Comparison of ENCODE assay signal across 30 mouse cellular contexts in genomic region chr10:111903956-111904355, GRCm38 (mm10).
A peak's percentile ranks its signal among the peaks of the same experiment; 100 is the strongest.
DNase-seq lines count a peak whose midpoint lies in the region; ATAC-seq and TF ChIP-seq lines count a peak whose summit lies in the region.
"Had no signal": no experiment of that assay in that cellular context is flagged by ENCODE, and none has a peak within 500 bp of the region (broad histone marks: within the 10 kb centered on the region; RNA-seq: fewer than 3 reads in every experiment).

No protein-coding gene starts in this region.

- no peak overlapping the region for H3K9ac ChIP-seq in forebrain, embryonic 13.5 days
- H3K9ac ChIP-seq in forebrain, embryonic 12.5 days: no peak overlapping the region
- H3K9ac ChIP-seq in hindbrain, embryonic 15.5 days: no peak overlapping the region
- no peak overlapping the region for H3K9ac ChIP-seq in hindbrain, embryonic 16.5 days (ENCODE audit: low read depth, low read length)
- H3K9ac ChIP-seq: embryonic facial prominence, embryonic 15.5 days; heart, embryonic 12.5 days; liver, embryonic 14.5 days; neural tube, embryonic 15.5 days; stomach, embryonic 15.5 days had no signal

- peak; percentile 17 for DNase-seq in cerebellum, adult 9-10 months
- DNase-seq in cerebellum, adult 11 months: no peak
- peak; percentile 71 for DNase-seq in brain, embryonic 14.5 days (ENCODE audit: low read depth)
- DNase-seq in frontal cortex, postnatal 36 days (ENCODE audit: low spot score in 2 of 2): no peak
- DNase-seq: adrenal gland, adult 8-10 months; gastrocnemius, adult 2 months; gastrocnemius, postnatal 36 days; heart, adult 2 months; kidney, adult 8-10 months; kidney, postnatal 4 days; liver; lung, adult 2 months; lung, postnatal 10 days; midbrain, embryonic 14.5 days; right cerebral cortex, postnatal 25 days; thymus, postnatal 14 days had no signal

- no peaks in the 10 kb centered on the region for H3K9me3 ChIP-seq in forebrain, embryonic 13.5 days (replicated peaks)
- H3K9me3 ChIP-seq in forebrain, embryonic 12.5 days: no peaks in the 10 kb centered on the region
- H3K9me3 ChIP-seq in hindbrain, embryonic 15.5 days: no peaks in the 10 kb centered on the region
- H3K9me3 ChIP-seq in hindbrain, embryonic 16.5 days (ENCODE audit: control insufficient read depth, low read length): no peaks in the 10 kb centered on the region
- H3K9me3 ChIP-seq: embryonic facial prominence, embryonic 10.5 days; embryonic facial prominence, embryonic 15.5 days; G1E; heart, embryonic 12.5 days; neural tube, embryonic 15.5 days; stomach, embryonic 15.5 days had no signal

- no peak overlapping the region for H3K4me2 ChIP-seq in forebrain, embryonic 13.5 days
- H3K4me2 ChIP-seq in forebrain, embryonic 12.5 days: no peak overlapping the region
- H3K4me2 ChIP-seq in hindbrain, embryonic 15.5 days: no peak overlapping the region
- H3K4me2 ChIP-seq in hindbrain, embryonic 16.5 days (ENCODE audit: low read length): no peak overlapping the region
- H3K4me2 ChIP-seq: embryonic facial prominence, embryonic 15.5 days; heart, embryonic 12.5 days; neural tube, embryonic 15.5 days; stomach, embryonic 15.5 days had no signal

- H3K36me3 ChIP-seq in forebrain, embryonic 13.5 days (ENCODE audit: poor library complexity, severe bottlenecking): no peaks in the 10 kb centered on the region
- H3K36me3 ChIP-seq in forebrain, embryonic 12.5 days (replicated peaks): no peaks in the 10 kb centered on the region
- no peaks in the 10 kb centered on the region for H3K36me3 ChIP-seq in hindbrain, embryonic 15.5 days
- no peaks in the 10 kb centered on the region for H3K36me3 ChIP-seq in hindbrain, embryonic 16.5 days (ENCODE audit: control insufficient read depth, insufficient read depth, low read length)
- H3K36me3 ChIP-seq: embryonic facial prominence, embryonic 10.5 days; embryonic facial prominence, embryonic 15.5 days; G1E; heart, embryonic 12.5 days; neural tube, embryonic 15.5 days; stomach, embryonic 15.5 days had no signal

- H3K27me3 ChIP-seq in forebrain, embryonic 13.5 days: no peaks in the 10 kb centered on the region
- H3K27me3 ChIP-seq in forebrain, embryonic 12.5 days: no peaks in the 10 kb centered on the region
- H3K27me3 ChIP-seq in hindbrain, embryonic 15.5 days: no peaks in the 10 kb centered on the region
- H3K27me3 ChIP-seq in hindbrain, embryonic 16.5 days (replicated peaks; ENCODE audit: control insufficient read depth, insufficient read depth, low read length): no peaks in the 10 kb centered on the region
- H3K27me3 ChIP-seq: embryonic facial prominence, embryonic 15.5 days; heart, embryonic 12.5 days; neural tube, embryonic 15.5 days; stomach, embryonic 15.5 days had no signal

- peak; percentile 61; the same call in 1 of the 2 replicates for ATAC-seq in forebrain, embryonic 13.5 days
- no peak for ATAC-seq in forebrain, embryonic 12.5 days (ENCODE audit: low FRiP score)
- peak; percentile 20; the same call in 1 of the 2 replicates for ATAC-seq in hindbrain, embryonic 15.5 days (ENCODE audit: low FRiP score, low read depth)
- no peak for ATAC-seq in hindbrain, embryonic 16.5 days
- ATAC-seq: intestine, embryonic 16.5 days had no signal

- H3K4me3 ChIP-seq in forebrain, embryonic 13.5 days: no peak overlapping the region
- no peak overlapping the region for H3K4me3 ChIP-seq in forebrain, embryonic 12.5 days (replicated peaks)
- no peak overlapping the region for H3K4me3 ChIP-seq in hindbrain, embryonic 15.5 days
- no peak overlapping the region for H3K4me3 ChIP-seq in hindbrain, embryonic 16.5 days (ENCODE audit: low read length)
- H3K4me3 ChIP-seq: embryonic facial prominence, embryonic 10.5 days; embryonic facial prominence, embryonic 15.5 days; gastrocnemius, adult 2 months; heart, adult 2 months; heart, embryonic 12.5 days; neural tube, embryonic 15.5 days; stomach, embryonic 15.5 days had no signal

- no peak for TF ChIP-seq CTCF in brain, embryonic 14.5 days (IDR thresholded peaks at IDR 0.05; ENCODE audit: borderline replicate concordance, extremely low read depth, insufficient read depth, insufficient read length)

- peaks cover 16% of the 10 kb centered on the region for H3K4me1 ChIP-seq in forebrain, embryonic 13.5 days
- H3K4me1 ChIP-seq in forebrain, embryonic 12.5 days: peaks cover 14% of the 10 kb centered on the region
- peaks cover 14% of the 10 kb centered on the region for H3K4me1 ChIP-seq in hindbrain, embryonic 15.5 days (replicated peaks)
- peaks cover 3% of the 10 kb centered on the region for H3K4me1 ChIP-seq in hindbrain, embryonic 16.5 days (ENCODE audit: control insufficient read depth, insufficient read depth, low read depth, low read length)
- H3K4me1 ChIP-seq: embryonic facial prominence, embryonic 15.5 days; stomach, embryonic 15.5 days had no signal

- no peak overlapping the region for H3K27ac ChIP-seq in forebrain, embryonic 13.5 days
- H3K27ac ChIP-seq in forebrain, embryonic 12.5 days: no peak overlapping the region
- no peak overlapping the region for H3K27ac ChIP-seq in hindbrain, embryonic 15.5 days (replicated peaks)
- no peak overlapping the region for H3K27ac ChIP-seq in hindbrain, embryonic 16.5 days (ENCODE audit: low read depth, low read length)
- H3K27ac ChIP-seq: embryonic facial prominence, embryonic 10.5 days; embryonic facial prominence, embryonic 15.5 days; gastrocnemius, adult 2 months; heart, adult 2 months; kidney, postnatal 0 days; liver, embryonic 14.5 days; macrophage; neural tube, embryonic 15.5 days; stomach, embryonic 15.5 days had no signal

- WGBS in forebrain, embryonic 13.5 days: 85% methylated on average over 8 of the region's 8 CpGs
- WGBS in forebrain, embryonic 12.5 days: 90% methylated on average over 8 of the region's 8 CpGs
- 92% methylated on average over 8 of the region's 8 CpGs for WGBS in hindbrain, embryonic 15.5 days
- 86% methylated on average over 8 of the region's 8 CpGs for WGBS in hindbrain, embryonic 16.5 days

- no peak for TF ChIP-seq POLR2A in brain, embryonic 14.5 days (IDR thresholded peaks at IDR 0.05; ENCODE audit: borderline replicate concordance, extremely low read depth, insufficient read depth, insufficient read length, poor library complexity, severe bottlenecking)

Comparison
In these comparisons a context has a peak if more than half of its experiments do, and no peak if none do; other contexts are left out.
1. DNase-seq: peak in cerebellum, adult 9-10 months (single experiment) and brain, embryonic 14.5 days (single experiment); none in cerebellum, adult 11 months (single experiment) and frontal cortex, postnatal 36 days (0 of 2).
2. ATAC-seq: peak in forebrain, embryonic 13.5 days (single experiment) and hindbrain, embryonic 15.5 days (single experiment); none in forebrain, embryonic 12.5 days (single experiment) and hindbrain, embryonic 16.5 days (single experiment).